Mouse (Mus musculus) forebrain, postnatal 0 days (tissue): ENCODE results near the gene Tex38. TPM values are rescaled to one million over a fixed set of nuclear protein-coding genes. Genes with fewer than 3 reads are reported as not detected.

Experiments
- ATAC-seq: fragments of 200-750 bp; cut with Nextera tagmentation; 2 replicates; pipeline ENCODE4 v1.8.0; 2017; ENCODE audit warnings: mild to moderate bottlenecking, moderate library complexity
- DNase-seq: peaks from one replicate; pipeline ENCODE4 v3.0.0-alpha.2; 2015
- H3K27ac ChIP-seq: fragments of 300-500 bp; sonication (generic); 2 replicates; pipeline ENCODE4 v1.5.1; 2014; ENCODE audit warnings: low read depth, mild to moderate bottlenecking, antibody characterized with exemption, low read length, moderate library complexity, mixed read lengths
- H3K27me3 ChIP-seq: fragments of 300-500 bp; sonication (generic); 2 replicates; pipeline ENCODE4 v1.6.1; 2014; ENCODE audit warnings: mild to moderate bottlenecking, low read length, mixed read lengths; ENCODE audit not compliant: insufficient read depth
- H3K36me3 ChIP-seq: fragments of 300-500 bp; sonication (generic); 2 replicates; pipeline ENCODE4 v1.6.1; 2014; ENCODE audit warnings: mild to moderate bottlenecking, moderate library complexity; ENCODE audit not compliant: insufficient read depth
- H3K4me1 ChIP-seq: fragments of 300-500 bp; sonication (generic); 2 replicates; pipeline ENCODE4 v1.6.1; 2014; ENCODE audit warnings: antibody characterized with exemption; ENCODE audit not compliant: insufficient read depth
- H3K4me2 ChIP-seq: fragments of 300-500 bp; sonication (generic); 2 replicates; pipeline ENCODE4 v1.6.1; 2014; ENCODE audit warnings: low read depth, mild to moderate bottlenecking, moderate library complexity
- H3K4me3 ChIP-seq: fragments of 300-500 bp; sonication (generic); 2 replicates; pipeline ENCODE4 v1.5.1; 2014; ENCODE audit warnings: low read depth, low read length, mixed read lengths
- H3K9ac ChIP-seq: fragments of 300-500 bp; sonication (generic); 2 replicates; pipeline ENCODE4 v1.6.1; 2014; ENCODE audit warnings: mild to moderate bottlenecking
- H3K9me3 ChIP-seq: fragments of 300-500 bp; sonication (generic); 2 replicates; pipeline ENCODE4 v1.6.1; 2016; ENCODE audit warnings: low read length
- CTCF ChIP-seq: sonication (generic); IDR thresholded peaks from 2 replicates; pipeline ENCODE4 v1.5.1; 2016; ENCODE audit warnings: antibody characterized with exemption, control low read depth, low read depth
- WGBS: fragments of 180-500 bp; shearing (Covaris S2); extraction: QIAGEN DNeasy Blood & Tissue Kit; methylation state at CpG from one replicate; pipeline ENCODE4 v1.1.7; 2014; 5-methylcytosine and 5-hydroxymethylcytosine counted together
- polyA plus RNA-seq: library from polyadenylated mRNA; unstranded; fragments of >200 nt; fragmentation: Nextera tagmentation; extraction: Ambion mirVana; gene quantifications from 2 replicates; pipeline ENCODE4 v1.2.1, GENCODE M21; 2015
- total RNA-seq: library from RNA; depleted of rRNA; stranded (reverse); fragments of >200 nt; gene quantifications from 2 replicates; pipeline ENCODE4 v1.2.3, GENCODE M21; 2014; rRNA removed

Gene Tex38
- total and polyA plus RNA-seq, 2 experiments from 2014 or later: 0.59 to 0.95 TPM

- Histone ChIP-seq H3K4me3 (no peak overlapping the region), H3K27ac (no peak overlapping the region), H3K9me3 (no peaks in the 10 kb centered on the region), H3K36me3 (no peaks in the 10 kb centered on the region), H3K4me2 (no peak overlapping the region), H3K27me3 (no peaks in the 10 kb centered on the region), H3K4me1 (peaks cover 7% of the 10 kb centered on the region), H3K9ac (no peak overlapping the region)
- no peak for DNase-seq
- 76% methylated on average over 5 of the region's 5 CpGs for WGBS
- TF ChIP-seq CTCF: no peak
- no peak for ATAC-seq
Measured at GRCm38 (mm10) chr4:115733746-115734145, 47.1 kb downstream of the Tex38 start.

DNA sequence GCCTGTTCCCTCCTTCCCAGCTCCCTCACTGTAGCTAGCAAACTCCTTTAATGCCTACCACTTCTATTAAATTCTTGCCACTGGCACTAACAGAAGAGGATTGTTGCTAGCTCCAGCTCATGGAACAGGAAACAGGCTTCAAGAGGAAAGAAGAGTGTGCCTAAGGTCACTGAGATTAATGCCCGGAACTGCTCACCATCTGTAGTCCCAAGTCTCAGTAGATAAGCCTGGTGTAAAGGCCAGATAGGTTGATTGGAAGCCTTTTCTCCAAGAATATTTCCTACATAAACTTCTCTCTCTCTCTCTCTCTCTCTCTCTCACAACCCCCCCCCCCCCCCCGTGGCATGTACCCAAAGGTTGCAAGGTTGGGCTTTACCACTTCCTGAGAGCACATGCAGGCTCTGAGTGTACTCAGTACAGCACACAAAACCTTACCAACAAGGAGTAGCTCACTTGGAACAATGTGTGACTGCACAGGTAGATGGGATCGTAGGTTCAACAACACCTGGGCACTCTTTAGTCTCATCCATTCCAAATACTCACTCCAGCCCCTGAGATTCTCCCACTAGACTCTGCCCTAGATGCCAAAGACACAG is 48.5 kb downstream of the Tex38 start:
- TF ChIP-seq CTCF: no peak
- Histone ChIP-seq H3K4me2 (no peak overlapping the region), H3K9ac (no peak overlapping the region), H3K9me3 (no peaks in the 10 kb centered on the region), H3K4me1 (no peaks in the 10 kb centered on the region), H3K36me3 (no peaks in the 10 kb centered on the region), H3K27me3 (no peaks in the 10 kb centered on the region; the same call in 1 of the 2 replicates), H3K4me3 (no peak overlapping the region), H3K27ac (no peak overlapping the region)
- ATAC-seq: no peak
- no peak for DNase-seq
- 66% methylated on average over 3 of the region's 3 CpGs for WGBS

- ATAC-seq: peak; percentile 88
- Histone ChIP-seq H3K9me3 (no peaks in the 10 kb centered on the region), H3K27me3 (no peaks in the 10 kb centered on the region; the same call in 1 of the 2 replicates), H3K36me3 (no peaks in the 10 kb centered on the region), H3K27ac (no peak overlapping the region), H3K4me2 (no peak overlapping the region), H3K4me1 (no peaks in the 10 kb centered on the region), H3K4me3 (no peak overlapping the region), H3K9ac (no peak overlapping the region)
- WGBS: 25% methylated on average over 7 of the region's 7 CpGs
- TF ChIP-seq CTCF: peak; percentile 85
- DNase-seq: peak; percentile 81
Measured at GRCm38 (mm10) chr4:115731588-115732222, 49.1 kb downstream of the Tex38 start.

Other genes with a start within 250 kb of the Tex38 start
- gene Cyp4a31, start 217.4 kb downstream of the Tex38 start, total RNA-seq: not detected in 2 replicates
- not detected in 2 replicates for gene Cyp4a31, start 217.4 kb downstream of the Tex38 start, polyA plus RNA-seq
- gene Cyp4a32, start 180.0 kb downstream of the Tex38 start, total RNA-seq: not detected in 2 replicates
- not detected in 2 replicates for gene Cyp4a32, start 180.0 kb downstream of the Tex38 start, polyA plus RNA-seq
- gene Cyp4b1, start 133.3 kb downstream of the Tex38 start, total RNA-seq: 0.77 and 1.7 TPM in 2 replicates
- 1.2 and 1.8 TPM in 2 replicates for gene Cyp4b1, start 133.3 kb downstream of the Tex38 start, polyA plus RNA-seq
- 12.0 and 14.9 TPM in 2 replicates for gene Efcab14, start 43.3 kb downstream of the Tex38 start, total RNA-seq
- 9.1 and 14.6 TPM in 2 replicates for gene Efcab14, start 43.3 kb downstream of the Tex38 start, polyA plus RNA-seq
- gene Atpaf1, start 3.8 kb upstream of the Tex38 start, total RNA-seq: 22.1 and 34.0 TPM in 2 replicates
- 28.0 and 40.9 TPM in 2 replicates for gene Atpaf1, start 3.8 kb upstream of the Tex38 start, polyA plus RNA-seq
- gene Mob3c, start 47.1 kb upstream of the Tex38 start, total RNA-seq: 3.0 and 9.0 TPM in 2 replicates
- gene Mob3c, start 47.1 kb upstream of the Tex38 start, polyA plus RNA-seq: 1.6 and 3.0 TPM in 2 replicates
- gene Mknk1, start 58.2 kb upstream of the Tex38 start, total RNA-seq: 18.9 and 19.8 TPM in 2 replicates
- 22.8 and 24.3 TPM in 2 replicates for gene Mknk1, start 58.2 kb upstream of the Tex38 start, polyA plus RNA-seq
- 0.38 TPM in 1 of 2 replicates, not detected in the other for gene Kncn, start 103.4 kb upstream of the Tex38 start, total RNA-seq
- 0.10 and 0.44 TPM in 2 replicates for gene Kncn, start 103.4 kb upstream of the Tex38 start, polyA plus RNA-seq
- gene 6430628N08Rik, start 109.6 kb upstream of the Tex38 start, total RNA-seq: 1.3 and 1.4 TPM in 2 replicates
- gene 6430628N08Rik, start 109.6 kb upstream of the Tex38 start, polyA plus RNA-seq: 0.54 and 0.62 TPM in 2 replicates
- 0.15 TPM in 1 of 2 replicates, not detected in the other for gene Dmbx1, start 158.9 kb upstream of the Tex38 start, total RNA-seq
- gene Dmbx1, start 158.9 kb upstream of the Tex38 start, polyA plus RNA-seq: 0.18 and 0.23 TPM in 2 replicates
- gene Faah, start 236.9 kb upstream of the Tex38 start, total RNA-seq: 28.8 and 42.7 TPM in 2 replicates
- 22.0 and 25.4 TPM in 2 replicates for gene Faah, start 236.9 kb upstream of the Tex38 start, polyA plus RNA-seq